Mouse (Mus musculus) ovary, postnatal 36 days (tissue): ENCODE results near the gene Camta1.
A peak's percentile ranks its signal among the peaks of the same experiment; 100 is the strongest.
"Not testable (repeated sequence)": the region's sequence is repeated elsewhere in the genome, so short reads cannot be mapped to it uniquely, and the experiment has no call there.

ENCODE experiments used
- DNase-seq: peaks from one replicate; pipeline ENCODE4 v3.0.0; 2022; ENCODE audit warnings: low spot score, mixed read lengths

The Camta1 gene

GRCm38 (mm10) chr4:151057347-151058321 is 804.0 kb downstream of the Camta1 start, which contains the start of gene Vamp3:
Gene Vamp3 (minus strand): TSS chr4:151057963.
- peak; percentile 99 for DNase-seq

GRCm38 (mm10) chr4:151051162-151051561 is 810.5 kb downstream of the Camta1 start:
- DNase-seq: no peak

GRCm38 (mm10) chr4:151046524-151046923 is 815.2 kb downstream of the Camta1 start:
- no peak for DNase-seq

GRCm38 (mm10) chr4:151044944-151045570 is 816.6 kb downstream of the Camta1 start:
- no peak for DNase-seq

GRCm38 (mm10) chr4:151044037-151044943 is 817.4 kb downstream of the Camta1 start, which contains the start of gene Per3:
Gene Per3 (minus strand): TSS chr4:151044665.
- peak; percentile 99 for DNase-seq

- DNase-seq: peak; percentile 10
Measured at GRCm38 (mm10) chr4:151043281-151043680, 818.4 kb downstream of the Camta1 start.

GRCm38 (mm10) chr4:151041506-151041905 is 820.2 kb downstream of the Camta1 start:
- no peak for DNase-seq

GRCm38 (mm10) chr4:151037800-151038199 is 823.9 kb downstream of the Camta1 start:
- no peak for DNase-seq

GRCm38 (mm10) chr4:151036521-151036920 is 825.2 kb downstream of the Camta1 start:
- no peak for DNase-seq

GRCm38 (mm10) chr4:151027001-151027400 is 834.7 kb downstream of the Camta1 start:
- no peak for DNase-seq

- no peak for DNase-seq
Measured at GRCm38 (mm10) chr4:151024152-151024551, 837.5 kb downstream of the Camta1 start.

- not testable (repeated sequence) for DNase-seq
Measured at GRCm38 (mm10) chr4:151017356-151017755, 844.3 kb downstream of the Camta1 start.

- no peak for DNase-seq
Measured at GRCm38 (mm10) chr4:151015946-151016345, 845.7 kb downstream of the Camta1 start.

- DNase-seq: no peak
Measured at GRCm38 (mm10) chr4:151010316-151010715, 851.4 kb downstream of the Camta1 start.

GRCm38 (mm10) chr4:151006945-151007344 is 854.7 kb downstream of the Camta1 start:
- peak; percentile 20 for DNase-seq

- no peak for DNase-seq
Measured at GRCm38 (mm10) chr4:151005656-151006318, 855.9 kb downstream of the Camta1 start.

GRCm38 (mm10) chr4:151001397-151001796 is 860.3 kb downstream of the Camta1 start:
- DNase-seq: no peak

- DNase-seq: no peak
Measured at GRCm38 (mm10) chr4:150998626-150999025, 863.0 kb downstream of the Camta1 start.

- no peak for DNase-seq
Measured at GRCm38 (mm10) chr4:150996797-150997196, 864.9 kb downstream of the Camta1 start, which contains the start of gene Uts2. Gene Uts2 (plus strand): TSS chr4:150997097.

GRCm38 (mm10) chr4:150990148-150990547 is 871.5 kb downstream of the Camta1 start:
- peak; percentile 12 for DNase-seq

- DNase-seq: no peak
Measured at GRCm38 (mm10) chr4:150980153-150980552, 881.5 kb downstream of the Camta1 start.
